Mouse (Mus musculus) skeletal muscle tissue, adult 2 months (tissue): ENCODE data around the gene Degs1.

Source experiments
- DNase-seq: peaks from one replicate; pipeline ENCODE4 v3.0.0-alpha.2; 2012; ENCODE audit warnings: low read depth, low spot score

The Degs1 gene

DNA sequence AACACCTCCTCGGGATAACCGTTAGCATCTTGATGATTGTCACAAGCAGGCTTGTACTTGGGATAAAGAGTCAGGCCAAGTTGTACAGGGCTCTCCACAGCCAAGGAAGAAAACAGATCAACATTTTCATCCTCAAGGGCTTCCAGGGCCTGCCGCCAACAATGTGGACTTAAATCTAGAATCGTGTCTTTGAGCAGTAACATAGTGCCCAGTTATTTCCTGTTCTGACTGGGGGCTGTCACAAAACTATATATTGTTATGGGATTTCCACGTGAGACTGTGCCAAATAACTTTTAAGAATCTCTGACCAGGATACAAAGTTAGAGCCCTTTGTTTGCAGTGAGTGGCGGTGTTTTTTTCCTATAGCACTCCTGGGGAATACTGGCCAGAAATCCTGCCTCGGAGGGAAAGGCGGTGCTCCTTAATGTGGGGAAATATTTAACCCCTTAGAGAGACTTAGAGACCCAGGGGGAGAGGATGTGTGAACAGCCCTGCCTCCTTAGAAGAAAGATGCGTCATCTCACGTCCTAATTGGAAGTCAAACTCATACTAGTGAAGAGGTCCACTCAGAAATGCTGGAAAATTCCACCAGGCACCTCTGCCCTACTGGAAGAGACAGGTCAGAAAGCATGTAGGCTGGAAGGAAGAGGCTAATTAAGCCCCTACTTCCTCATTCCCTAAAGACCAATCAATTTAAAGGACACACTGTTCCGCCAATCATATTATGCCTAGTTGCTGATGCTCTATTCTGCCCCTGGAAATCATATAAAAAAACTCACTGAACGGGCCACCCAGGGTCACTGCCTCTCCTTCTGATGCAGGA is 55.3 kb downstream of the Degs1 start:
- DNase-seq = no peak

DNA sequence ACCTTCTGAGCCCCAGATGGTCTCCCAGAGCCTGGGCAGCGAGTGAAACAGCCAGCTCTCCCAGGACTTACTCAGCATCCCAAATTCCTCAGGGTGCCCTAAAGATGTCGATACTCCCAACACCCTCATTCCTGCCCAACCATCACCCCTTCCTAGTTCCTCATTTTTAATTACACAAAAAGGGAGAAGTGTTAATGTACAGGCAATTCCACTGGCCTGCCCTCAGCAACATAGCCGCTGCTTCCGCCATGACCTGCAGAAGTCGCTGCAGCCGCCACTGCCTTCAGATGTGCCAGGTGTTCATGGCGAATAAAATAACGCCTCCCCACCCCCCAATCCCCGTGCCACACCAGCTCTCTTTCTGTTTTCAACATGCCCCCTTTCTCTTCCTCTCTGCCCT is 56.3 kb downstream of the Degs1 start:
- DNase-seq = no peak
